Mouse (Mus musculus): ENCODE data around the gene Adipoq.
"Not testable (repeated sequence)": the region's sequence is repeated elsewhere in the genome, so short reads cannot be mapped to it uniquely, and the experiment has no call there.

The Adipoq gene

DNA sequence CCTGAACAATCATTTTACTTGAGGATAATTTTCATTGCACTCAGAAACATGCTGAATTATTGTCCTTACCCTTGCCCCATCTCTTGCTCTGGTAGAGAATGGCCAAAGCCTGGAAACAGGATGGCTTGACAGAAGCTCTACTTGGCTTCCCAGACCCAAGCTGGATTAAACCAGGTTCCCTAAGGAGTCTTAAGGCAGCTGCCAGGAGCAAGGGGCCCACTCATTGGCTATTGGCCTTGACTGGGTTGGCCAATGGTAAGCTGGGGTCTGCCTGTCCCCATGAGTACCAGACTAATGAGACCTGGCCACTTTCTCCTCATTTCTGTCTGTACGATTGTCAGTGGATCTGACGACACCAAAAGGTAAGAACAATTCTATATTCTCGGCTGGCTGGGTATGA, at the start of gene Adipoq:
Adipoq (plus strand) TSS at position 257 of the 400 bp plus-strand sequence.
- no peak for DNase-seq (ENCODE audit: low spot score)

DNA sequence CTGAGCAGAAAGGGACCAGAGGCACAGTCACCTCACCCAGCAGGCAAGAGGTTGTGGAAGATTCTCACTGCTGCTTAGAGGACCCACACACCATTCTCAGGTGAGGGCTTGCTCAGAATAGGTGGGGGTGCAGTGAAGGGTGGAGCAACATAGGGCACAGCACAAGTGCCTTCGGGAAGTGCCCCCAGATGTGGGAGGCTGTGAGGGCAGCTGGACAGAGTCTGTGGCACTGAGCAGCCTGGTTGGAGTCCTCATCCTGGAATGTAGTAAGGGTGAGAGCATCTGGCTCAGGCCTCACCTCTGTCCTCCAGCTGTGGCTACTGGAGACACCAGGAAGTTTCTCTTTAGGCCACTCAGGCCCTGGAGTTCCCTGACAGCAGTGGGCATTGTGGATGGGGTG, 49.5 kb upstream of the Adipoq start:
- not testable (repeated sequence) for DNase-seq (ENCODE audit: low spot score)

DNA sequence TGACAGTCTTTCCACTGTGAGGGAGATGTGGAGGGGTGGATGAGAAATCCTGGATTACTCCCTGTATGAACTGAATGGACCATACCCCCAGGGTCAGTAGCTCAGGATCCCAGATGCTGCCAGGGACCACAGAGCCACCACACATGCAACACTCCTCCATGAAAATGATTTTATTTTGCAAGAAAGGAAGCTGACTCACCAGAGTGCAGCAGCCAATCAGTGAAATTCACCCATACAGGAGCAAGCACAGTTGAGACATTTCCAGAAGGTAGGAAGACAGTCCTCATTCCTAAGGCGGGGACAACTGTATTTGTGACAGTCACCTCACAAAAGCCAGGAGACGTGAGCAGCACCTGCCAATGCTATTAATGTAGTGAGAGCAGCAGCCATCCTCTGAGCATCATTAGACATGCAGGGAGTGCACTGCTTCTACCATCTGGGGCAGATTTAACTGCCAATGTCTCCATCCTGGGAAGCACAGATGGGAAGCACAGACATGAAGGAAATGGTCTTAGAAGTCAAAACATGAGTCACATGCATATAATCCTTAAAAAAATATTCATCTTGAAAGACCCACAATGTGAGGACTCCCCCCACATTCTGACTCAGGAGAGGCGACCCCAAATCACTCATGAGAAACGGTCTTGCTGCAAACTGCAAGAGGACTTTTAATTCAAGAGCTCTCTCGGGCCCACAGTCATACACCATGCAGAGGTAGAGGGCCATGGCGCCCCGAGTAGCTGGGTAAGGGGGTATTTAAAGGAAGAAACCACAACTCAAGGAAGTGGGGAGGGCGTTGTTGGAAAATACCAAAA, 48.8 kb upstream of the Adipoq start:
- DNase-seq (ENCODE audit: low spot score), result not testable (repeated sequence)

DNA sequence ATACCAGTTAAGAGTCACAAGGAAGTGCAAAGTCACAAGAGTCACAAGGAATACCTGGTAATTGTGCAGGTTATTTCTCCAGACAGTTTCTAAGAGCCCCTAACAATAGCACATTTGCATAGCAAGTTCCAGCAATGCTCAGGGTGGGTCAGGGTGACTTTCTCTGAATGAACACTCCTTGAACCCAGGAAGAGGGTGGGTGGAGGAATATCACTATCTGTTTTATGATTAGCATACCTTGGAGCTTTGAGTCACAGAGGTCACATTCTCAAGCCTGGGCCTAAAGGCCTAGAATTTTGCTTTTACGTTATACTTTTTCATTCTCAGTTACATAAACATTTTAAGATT, 48.3 kb upstream of the Adipoq start:
- not testable (repeated sequence) for DNase-seq (ENCODE audit: low spot score)

DNA sequence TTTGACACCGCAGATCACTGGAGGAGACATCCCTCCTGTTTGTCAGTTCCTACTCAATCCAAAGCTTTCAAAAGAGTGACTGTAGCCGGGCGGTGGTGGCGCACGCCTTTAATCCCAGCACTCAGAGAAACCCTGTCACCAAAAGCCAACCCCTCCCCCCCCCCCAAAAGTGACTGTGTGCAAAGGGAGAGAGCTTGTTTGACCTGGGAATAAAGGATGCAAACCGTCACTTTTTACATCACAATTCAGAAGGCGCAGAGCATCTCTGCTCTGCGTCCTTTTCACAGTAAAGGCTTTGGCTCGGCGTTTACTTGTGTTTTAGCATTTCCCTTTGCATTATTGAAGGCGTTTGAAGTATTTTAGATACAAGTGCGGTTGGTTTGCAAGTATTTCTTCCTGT, 46.7 kb upstream of the Adipoq start:
- DNase-seq (ENCODE audit: low spot score), result no peak

DNA sequence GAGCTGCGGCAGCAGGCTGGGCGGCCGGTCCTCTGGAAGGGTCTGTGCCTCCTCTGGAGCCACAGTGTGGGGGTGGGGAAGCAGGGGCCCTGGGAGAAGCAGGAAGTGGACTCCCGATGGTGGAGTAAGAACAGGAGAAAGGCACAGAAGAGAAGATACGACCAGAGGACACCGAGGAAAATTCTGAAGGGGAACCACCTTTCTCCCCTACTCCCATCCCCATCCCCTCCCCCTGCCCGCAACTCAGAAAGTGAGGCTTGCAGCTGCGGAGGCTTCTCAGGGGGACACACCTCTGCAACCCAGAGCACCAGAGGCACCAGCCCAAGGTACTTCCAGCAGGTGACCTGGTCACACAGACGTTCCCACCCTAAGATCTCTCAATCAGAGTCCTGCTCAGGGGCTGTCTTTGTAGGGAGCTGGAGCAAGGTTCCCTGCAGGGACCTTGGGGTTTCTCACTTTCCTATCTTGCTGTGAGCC, 46.2 kb upstream of the Adipoq start:
- DNase-seq (ENCODE audit: low spot score), result no peak

DNA sequence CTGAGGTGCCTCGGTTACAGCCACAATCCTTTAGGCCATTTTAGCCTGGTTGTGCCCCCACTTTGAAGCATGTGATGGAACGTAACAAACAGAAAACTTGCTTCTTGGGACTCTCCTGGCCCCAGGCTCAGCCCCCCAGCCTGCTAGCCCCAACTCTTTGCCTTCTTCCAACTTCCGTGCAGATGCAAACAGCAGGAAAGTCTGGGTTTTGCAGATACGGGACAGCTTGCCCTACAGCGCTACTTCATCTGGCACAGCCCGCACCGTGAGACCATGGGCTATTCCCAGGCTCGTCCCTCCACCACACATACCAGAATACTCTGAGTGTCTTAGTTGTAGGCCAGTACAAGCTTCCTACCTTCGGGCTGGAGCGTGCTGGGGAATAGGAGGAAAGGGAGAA, 45.7 kb upstream of the Adipoq start:
- DNase-seq (ENCODE audit: low spot score), result no peak

DNA sequence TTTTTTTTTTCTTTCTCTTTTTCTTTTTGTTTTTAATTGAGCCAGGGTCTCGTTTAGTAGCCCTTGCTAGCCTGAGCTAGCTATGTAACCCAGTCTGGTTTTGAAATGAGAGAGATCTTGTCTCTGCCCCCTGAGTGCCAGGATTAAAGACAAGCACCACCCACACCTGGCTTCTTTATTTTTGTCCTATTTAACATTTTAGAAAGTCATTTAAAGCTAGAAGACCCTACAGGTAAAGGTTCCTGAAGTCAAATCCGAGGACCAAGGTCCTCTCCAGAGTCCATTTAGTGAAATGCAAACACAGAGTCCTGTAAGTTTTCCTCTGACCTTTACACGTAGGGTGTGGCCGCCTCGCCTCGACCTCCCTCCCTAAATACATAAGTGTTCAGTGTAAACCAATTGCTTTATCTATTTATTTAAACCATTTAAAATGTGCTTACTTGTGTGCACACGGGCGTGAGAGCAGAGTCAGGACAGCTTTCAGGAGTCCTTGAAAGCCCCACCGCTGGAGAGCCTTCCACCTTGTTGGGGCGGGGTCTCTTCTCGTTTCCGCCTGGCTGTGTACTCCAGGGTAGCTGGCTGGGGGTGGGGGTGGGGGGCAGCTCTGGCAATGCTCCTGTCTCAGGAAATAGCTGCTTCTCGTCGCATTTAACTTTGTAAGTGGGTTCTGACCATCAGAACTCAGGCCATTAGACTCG, 43.8 kb upstream of the Adipoq start:
- no peak for DNase-seq (ENCODE audit: low spot score)

DNA sequence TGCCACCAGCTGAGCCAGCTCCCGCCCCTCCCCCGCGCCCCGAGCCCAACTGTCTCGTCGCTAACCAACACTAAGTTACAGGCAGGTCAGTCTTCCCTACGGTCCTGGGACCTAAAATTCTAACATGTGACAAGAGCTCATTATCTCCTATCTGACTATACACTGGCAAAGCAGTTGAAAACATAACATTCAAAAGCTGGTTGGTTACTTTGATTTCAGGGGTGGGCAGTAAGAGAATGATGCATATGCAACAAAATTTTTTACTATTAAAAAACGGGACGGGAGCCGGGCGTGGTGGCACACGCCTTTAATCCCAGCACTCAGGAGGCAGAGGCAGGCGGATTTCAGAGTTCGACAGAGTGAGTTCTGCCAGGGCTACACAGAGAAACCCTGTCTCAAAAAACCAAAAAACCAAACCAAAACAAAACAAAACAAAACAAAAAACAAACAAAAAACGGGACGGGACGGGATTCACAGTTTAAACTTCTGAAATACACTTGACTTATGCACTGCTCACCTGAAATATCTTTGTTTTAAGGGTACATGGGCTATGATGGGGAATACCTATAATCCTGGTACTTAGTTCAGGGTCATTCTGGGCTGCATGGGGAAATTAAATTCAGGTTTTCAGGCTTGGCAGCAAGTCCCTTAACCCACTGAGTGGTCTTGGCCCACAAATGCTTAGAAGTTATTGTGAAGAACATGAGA, 43.1 kb upstream of the Adipoq start:
- no peak for DNase-seq (ENCODE audit: low spot score)

DNA sequence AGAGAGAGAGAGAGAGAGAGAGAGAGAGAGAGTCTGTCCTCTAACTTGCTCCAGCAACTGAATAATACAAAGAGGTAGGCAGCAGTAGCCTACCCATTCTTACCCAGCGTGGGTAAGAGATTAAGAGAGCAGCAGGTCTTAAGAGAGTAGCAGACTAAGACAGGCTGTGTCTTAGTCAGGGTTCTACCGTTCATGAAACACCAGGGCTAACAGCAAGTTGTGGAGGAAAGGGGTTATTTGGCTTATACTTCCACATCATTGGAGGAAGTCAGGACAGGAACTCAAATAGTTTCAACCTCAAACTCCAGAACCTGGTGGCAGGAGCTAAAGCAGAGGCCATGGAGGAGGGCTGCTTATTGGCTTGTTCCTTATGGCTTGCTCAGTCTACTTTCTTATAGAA, 42.5 kb upstream of the Adipoq start:
- no peak for DNase-seq (ENCODE audit: low spot score)

DNA sequence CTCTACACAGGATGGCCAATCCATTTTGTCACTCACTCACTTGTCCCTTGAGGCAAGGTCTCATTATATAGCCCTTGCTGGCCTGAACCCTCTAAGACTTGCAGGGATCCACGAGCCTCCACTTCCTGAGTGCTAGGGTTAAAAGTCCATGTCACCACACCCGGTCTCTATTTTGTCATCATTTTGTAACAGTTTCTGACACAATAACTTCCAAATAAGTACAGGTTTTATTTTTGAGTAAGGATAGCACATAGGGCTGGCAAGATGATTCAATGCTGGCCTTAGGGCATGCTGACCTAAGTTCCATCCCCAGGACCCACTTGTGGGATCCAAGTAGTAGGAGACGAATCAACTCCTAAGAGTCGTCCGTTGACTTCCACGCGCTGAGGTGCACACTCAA, 40.2 kb upstream of the Adipoq start:
- DNase-seq (ENCODE audit: low spot score), result no peak

DNA sequence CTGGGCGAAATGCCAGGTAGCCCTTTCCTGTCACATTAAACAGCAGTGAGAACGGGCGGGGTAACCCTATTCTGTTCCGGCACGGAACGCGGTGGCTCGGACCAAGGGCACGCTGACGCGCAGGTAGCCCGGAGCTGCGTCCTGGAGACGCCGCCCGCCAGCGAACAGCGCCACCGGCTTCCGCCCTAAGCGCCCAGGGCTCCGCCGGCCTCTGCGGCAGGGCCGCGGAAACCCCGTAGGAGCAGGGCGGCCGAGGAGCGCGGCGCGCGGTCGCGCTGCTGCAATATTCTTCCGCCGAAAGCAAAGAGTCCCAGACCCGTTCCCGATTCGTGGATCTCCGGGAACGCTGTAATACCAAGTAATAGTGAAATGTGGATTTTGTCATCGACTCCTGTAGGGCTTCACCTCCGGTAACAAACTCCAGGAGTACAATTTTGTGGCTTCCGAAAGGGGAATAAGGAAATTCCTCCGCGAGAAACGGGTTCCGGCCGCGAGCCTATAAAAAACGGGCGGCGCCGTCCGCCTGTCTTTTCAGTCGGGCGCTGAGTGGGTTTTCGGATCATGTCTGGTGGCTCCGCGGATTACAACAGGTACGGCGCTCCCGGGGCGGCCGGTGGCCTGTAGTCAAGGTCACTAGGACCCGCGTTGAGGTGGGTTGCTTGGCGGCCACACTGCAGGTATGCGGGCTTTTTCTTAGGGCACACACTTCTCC, 38.9 kb upstream of the Adipoq start, which contains the start of gene Eif4a2:
Eif4a2 (plus strand) TSS at position 214 of the 712 bp plus-strand sequence.
- peak; percentile 90 for DNase-seq (ENCODE audit: low spot score)

DNA sequence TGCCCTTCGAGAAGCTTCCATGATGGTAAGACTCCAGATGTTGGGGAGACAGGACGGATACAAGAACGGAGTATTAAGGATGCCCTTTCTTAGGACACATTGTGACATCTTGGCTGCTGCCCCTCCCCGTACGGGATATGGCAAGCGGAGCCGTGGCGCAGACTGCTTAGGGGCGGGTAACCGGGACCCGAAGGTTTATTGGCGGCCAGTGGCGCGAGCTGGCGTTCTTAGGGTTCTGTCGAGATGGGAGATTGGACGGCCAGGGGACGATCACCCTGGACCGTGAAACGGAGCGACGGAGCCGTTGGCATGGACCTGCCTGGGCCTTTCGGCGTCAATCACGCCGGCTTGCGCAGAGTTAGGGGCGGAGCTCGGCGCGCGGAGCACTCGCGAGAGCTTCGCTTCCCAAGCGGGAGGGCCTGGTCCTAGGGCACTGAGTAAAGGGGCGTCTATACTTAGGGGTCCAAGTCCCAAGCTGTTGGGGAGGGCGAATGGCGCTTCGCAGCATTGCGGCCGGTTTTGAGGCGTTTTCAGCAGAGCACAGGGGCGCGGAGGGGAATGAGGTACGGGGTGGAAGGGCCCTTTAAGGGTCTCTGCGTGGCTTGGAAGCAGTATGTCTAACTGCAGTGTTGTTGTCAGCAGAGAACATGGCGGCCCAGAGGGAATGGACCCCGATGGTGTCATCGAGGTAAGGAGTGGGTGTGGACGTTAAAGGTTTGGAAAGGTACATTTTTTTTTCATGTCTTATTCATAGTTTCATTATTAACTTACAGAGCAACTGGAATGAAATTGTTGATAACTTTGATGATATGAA, 38.2 kb upstream of the Adipoq start:
- DNase-seq (ENCODE audit: low spot score), result peak; percentile 83

DNA sequence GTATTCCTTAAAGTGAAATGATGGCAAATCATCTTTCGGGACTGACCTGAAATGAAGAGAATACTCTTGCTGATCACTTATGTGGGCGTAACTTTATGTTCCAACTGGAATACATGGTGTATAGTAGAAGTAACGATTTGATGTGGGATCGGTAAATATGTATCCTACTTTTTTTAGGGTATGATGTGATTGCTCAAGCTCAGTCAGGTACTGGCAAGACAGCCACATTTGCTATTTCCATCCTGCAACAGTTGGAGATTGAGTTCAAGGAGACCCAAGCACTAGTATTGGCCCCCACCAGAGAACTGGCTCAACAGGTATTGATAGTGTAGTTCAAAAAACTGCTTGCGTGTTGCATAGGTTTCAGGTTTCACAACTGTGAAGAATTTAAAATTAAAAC, 37.4 kb upstream of the Adipoq start:
- no peak for DNase-seq (ENCODE audit: low spot score)

DNA sequence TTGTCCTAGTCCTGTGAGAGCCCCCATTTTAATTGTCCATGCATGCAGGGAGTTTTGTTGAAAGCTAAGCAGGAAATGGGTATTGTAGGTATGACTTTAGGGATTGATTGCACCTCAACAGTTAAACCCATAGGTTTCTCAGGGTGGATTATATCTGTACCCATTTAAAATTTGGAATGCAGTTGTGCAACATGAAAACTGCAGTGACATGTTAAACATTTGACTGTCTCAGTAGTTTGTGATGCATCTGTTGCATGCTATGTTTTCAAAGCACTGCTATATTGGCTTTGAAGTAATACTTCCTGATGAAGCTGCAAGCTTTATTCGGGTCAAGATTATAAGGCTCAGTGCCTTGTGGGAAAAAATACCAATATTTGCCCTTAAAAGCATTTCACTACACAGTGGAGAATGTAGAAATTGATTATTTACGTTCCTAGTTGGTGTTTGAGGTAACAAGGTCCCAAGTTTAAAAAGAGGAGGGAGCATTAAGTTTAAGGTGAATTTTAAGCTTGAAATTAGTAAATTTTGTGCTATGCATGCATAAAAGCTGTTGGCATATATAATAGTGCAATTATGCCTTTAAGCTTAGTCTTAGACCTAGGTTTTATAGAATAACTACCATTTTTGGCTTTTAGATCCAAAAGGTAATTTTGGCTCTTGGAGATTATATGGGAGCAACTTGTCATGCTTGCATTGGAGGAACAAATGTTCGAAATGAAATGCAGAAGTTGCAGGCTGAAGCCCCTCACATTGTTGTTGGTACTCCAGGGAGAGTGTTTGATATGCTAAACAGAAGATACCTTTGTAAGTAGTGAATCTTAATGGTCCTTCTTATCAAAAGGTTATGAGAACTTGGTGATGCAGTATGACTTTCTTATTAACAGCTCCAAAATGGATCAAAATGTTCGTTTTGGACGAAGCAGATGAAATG, 36.7 kb upstream of the Adipoq start:
- no peak for DNase-seq (ENCODE audit: low spot score)

DNA sequence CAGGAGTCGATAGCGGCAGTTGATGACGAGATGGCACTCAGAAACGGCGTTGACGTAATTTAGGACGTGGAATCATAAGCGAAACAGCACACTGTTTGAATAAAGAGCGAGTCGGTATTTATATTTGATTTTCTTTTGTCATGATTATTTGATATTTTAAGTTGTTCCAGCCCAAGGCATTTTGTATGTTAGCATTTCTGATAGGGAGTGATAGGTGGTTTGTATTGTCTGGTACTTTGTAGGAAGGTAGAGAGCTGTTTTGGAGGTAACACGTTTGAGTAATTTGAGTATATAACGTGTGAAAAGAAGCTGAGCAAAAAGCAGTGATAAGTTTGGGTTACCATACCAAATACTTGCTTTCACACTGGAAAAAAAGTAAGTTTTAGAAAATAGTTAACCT, 34.0 kb upstream of the Adipoq start:
- DNase-seq (ENCODE audit: low spot score), result no peak

DNA sequence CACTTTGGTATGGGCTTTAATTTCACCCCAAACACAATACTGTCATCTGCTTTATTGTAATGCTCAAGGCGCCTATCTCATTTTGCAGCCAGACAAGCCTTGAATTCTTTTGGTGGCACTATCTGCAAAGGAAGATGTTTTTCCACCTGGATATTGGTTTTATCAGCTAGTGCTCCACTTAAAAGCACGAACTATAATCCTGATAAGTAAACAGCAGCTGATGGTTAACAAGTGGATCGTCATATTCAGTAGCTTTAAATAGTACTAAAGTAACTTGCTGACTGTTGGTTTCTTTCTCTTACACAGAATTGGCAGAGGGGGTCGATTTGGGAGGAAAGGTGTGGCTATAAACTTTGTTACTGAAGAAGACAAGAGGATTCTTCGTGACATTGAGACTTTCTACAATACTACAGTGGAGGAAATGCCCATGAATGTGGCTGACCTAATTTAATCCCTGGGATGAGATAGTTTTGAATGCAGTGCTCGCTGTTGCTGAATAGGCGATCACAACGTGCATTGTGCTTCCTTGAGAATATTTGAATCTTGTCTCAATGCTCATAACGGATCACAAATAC, 33.4 kb upstream of the Adipoq start:
- DNase-seq (ENCODE audit: low spot score), result no peak

DNA sequence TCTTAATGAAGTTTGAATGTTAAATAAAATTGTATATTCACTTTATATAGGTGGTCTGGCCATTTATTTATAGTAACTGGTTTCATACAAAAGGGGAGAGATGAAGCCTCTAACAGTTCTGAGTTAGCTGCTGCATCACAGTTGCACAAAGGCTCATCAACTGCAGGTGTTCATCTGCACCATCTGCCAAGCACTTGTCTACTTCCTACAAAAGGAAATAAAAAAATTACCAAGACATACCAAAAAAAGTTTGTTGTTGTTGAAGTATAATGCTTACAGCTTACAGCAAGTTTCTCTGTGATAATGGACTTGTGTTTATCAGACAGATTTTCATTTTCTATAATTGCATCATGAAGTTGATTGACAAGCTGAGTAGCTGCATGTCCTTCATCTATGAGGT, 32.4 kb upstream of the Adipoq start:
- DNase-seq (ENCODE audit: low spot score), result no peak

DNA sequence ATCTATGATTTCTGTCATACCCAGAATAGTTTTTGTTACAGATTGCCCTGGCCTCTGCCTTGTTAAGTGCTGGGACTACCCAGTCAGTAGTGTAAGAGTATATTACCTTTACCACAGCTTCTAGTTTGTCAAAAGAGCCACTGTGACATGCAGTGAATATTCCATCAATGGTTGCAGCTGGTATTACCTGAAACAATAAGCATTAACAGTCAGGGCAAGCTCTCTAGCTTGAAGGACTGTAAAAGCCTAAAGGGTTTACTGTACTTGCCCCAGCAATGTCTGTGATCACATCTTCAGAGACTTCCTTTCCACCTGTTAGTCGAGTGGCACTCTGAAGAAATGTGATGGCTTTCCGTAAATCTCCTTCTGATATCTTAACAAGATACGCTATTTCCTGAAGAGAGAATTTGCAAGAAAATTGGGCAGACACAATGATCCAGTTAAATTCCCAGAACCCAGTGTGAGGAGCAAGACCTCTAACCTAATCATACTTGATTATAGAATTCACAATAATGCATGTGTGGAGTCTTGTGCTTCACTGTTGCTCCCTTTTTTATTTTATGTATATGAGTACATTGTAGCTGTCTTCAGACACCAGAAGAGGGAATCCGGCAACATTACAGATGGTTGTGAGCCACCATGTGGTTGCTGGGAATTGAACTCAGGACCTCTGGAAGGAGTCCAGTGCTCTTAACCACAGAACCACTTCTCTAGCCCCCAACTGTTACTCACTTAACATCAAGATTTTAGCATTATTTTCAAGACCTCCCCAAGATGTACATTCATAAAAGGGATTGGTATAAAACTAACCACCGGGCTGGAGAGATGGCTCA, 31.8 kb upstream of the Adipoq start:
- DNase-seq (ENCODE audit: low spot score), result no peak

All from MN1 (cell line).